Mouse (Mus musculus) forebrain, embryonic 14.5 days (tissue): Measurements from ENCODE around the gene Hcst. TPM values are rescaled to one million over a fixed set of nuclear protein-coding genes. Genes with fewer than 3 reads are reported as not detected.

ENCODE experiments used
- ATAC-seq: fragments of 200-750 bp; cut with Nextera tagmentation; 2 replicates; pipeline ENCODE4 v1.8.0; 2017; ENCODE audit warnings: mild to moderate bottlenecking, moderate library complexity
- DNase-seq: peaks from one replicate; pipeline ENCODE4 v3.0.0-alpha.2; 2015; ENCODE audit warnings: low spot score
- H3K27ac ChIP-seq: fragments of 300-500 bp; sonication (generic); 2 replicates; pipeline ENCODE4 v1.5.1; 2014; ENCODE audit warnings: low read depth, mild to moderate bottlenecking, control low read depth, low read length, moderate library complexity
- H3K27me3 ChIP-seq: fragments of 300-500 bp; sonication (generic); replicated peaks from 2 replicates; pipeline ENCODE4 v1.6.1; 2014; ENCODE audit warnings: low read length, control low read depth, mixed read lengths; ENCODE audit not compliant: control insufficient read depth, insufficient read depth
- H3K36me3 ChIP-seq: fragments of 300-500 bp; sonication (generic); 2 replicates; pipeline ENCODE4 v1.6.1; 2014; ENCODE audit warnings: low read length, control low read depth; ENCODE audit not compliant: control insufficient read depth, insufficient read depth
- H3K4me1 ChIP-seq: fragments of 300-500 bp; sonication (generic); 2 replicates; pipeline ENCODE4 v1.6.1; 2014; ENCODE audit warnings: antibody characterized with exemption, low read length, control low read depth; ENCODE audit not compliant: control insufficient read depth, insufficient read depth
- H3K4me2 ChIP-seq: fragments of 300-500 bp; sonication (generic); 2 replicates; pipeline ENCODE4 v1.6.1; 2014; ENCODE audit warnings: mild to moderate bottlenecking, control low read depth, low read length
- H3K4me3 ChIP-seq: fragments of 300-500 bp; sonication (generic); 2 replicates; pipeline ENCODE4 v1.5.1; 2014; ENCODE audit warnings: low read depth, low read length, control low read depth
- H3K9ac ChIP-seq: fragments of 300-500 bp; sonication (generic); 2 replicates; pipeline ENCODE4 v1.6.1; 2014; ENCODE audit warnings: mild to moderate bottlenecking, low read length, control low read depth, moderate library complexity
- H3K9me3 ChIP-seq: fragments of 300-500 bp; sonication (generic); replicated peaks from 2 replicates; pipeline ENCODE4 v1.6.1; 2016; ENCODE audit warnings: low read length, control low read depth, mixed read lengths; ENCODE audit not compliant: control insufficient read depth
- WGBS: fragments of 180-500 bp; shearing (Covaris S2); extraction: QIAGEN DNeasy Blood & Tissue Kit; methylation state at CpG from one replicate; pipeline ENCODE4 v1.1.7; 2014; 5-methylcytosine and 5-hydroxymethylcytosine counted together
- polyA plus RNA-seq: library from polyadenylated mRNA; unstranded; fragments of >200 nt; fragmentation: Nextera tagmentation; extraction: Ambion mirVana; gene quantifications from 2 replicates; pipeline ENCODE4 v1.2.1, GENCODE M21; 2014

Gene Hcst
- polyA plus RNA-seq, 1 experiment from 2014 or later: 0.61 TPM

DNA sequence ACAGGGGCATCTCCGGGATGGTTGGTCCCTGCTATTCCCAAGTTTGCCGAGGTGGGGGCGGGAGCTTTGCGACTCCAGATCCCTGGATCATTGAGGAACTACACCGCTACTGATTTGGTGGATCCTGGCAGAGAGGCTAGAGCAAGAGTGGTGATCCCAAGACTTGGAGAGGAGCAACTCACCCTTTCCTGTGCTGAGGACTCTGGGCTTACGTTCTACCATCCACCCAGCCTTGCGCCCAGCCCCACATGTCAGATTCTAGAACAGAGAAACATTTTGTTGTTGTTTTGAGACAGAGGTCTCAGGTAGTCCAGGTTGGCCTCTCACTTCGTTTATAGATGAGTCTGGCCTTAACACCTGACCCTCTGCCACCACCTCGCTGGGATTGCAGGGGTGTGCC lies 2.9 kb upstream of the Hcst start:
- Histone ChIP-seq H3K4me1 (0 out of 2 replicates have a peak, but pooled peaks cover 7% of the 10 kb centered on the region), H3K9me3 (no peaks in the 10 kb centered on the region), H3K27me3 (no peaks in the 10 kb centered on the region), H3K4me2 (peak overlapping the region; percentile 99), H3K4me3 (peak overlapping the region; percentile 56), H3K36me3 (peaks cover 11% of the 10 kb centered on the region; the same call in 1 of the 2 replicates), H3K27ac (peak overlapping the region; percentile 39; the same call in 1 of the 2 replicates), H3K9ac (peak overlapping the region; percentile 73)
- DNase-seq (no peak), ATAC-seq (peak; percentile 51)
- 14% methylated on average over 9 of the region's 9 CpGs for WGBS

DNA sequence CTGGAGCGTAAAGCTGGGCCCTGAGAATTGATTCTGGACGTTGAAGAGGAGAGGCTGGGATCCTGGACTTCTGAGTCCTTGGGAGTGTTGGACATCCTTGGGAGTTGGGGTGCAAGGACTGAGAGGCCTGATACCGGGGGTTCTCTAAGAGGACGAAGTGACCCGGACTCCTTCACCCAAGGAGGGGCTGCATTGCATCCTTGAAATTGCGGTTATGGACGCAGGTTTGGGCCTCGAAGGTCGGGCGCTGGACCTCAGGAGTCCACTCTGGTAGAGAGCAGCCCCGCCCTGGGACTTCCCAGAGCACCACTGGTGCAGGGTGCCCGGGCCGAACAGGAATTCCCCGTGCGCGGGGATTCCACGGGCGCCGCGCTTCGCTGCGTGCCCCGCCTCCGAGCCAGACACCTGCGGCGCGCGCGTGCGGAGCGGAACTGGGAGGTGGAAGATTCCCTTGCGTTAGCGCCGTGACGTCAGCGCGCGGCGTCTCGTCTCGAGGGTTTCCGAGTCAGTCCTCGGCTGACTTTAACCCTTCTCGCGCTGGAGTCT lies 2.3 kb upstream of the Hcst start:
- Histone ChIP-seq H3K9ac (peak overlapping the region; percentile 73), H3K4me3 (peak overlapping the region; percentile 56), H3K27me3 (no peaks in the 10 kb centered on the region), H3K36me3 (peaks cover 11% of the 10 kb centered on the region; the same call in 1 of the 2 replicates), H3K4me1 (0 out of 2 replicates have a peak, but pooled peaks cover 7% of the 10 kb centered on the region), H3K27ac (no peak overlapping the region; the same call in 1 of the 2 replicates), H3K4me2 (peak overlapping the region; percentile 99), H3K9me3 (no peaks in the 10 kb centered on the region)
- ATAC-seq: peak; percentile 93
- DNase-seq: peak; percentile 97
- WGBS: under 1% methylated on average over 43 of the region's 45 CpGs

DNA sequence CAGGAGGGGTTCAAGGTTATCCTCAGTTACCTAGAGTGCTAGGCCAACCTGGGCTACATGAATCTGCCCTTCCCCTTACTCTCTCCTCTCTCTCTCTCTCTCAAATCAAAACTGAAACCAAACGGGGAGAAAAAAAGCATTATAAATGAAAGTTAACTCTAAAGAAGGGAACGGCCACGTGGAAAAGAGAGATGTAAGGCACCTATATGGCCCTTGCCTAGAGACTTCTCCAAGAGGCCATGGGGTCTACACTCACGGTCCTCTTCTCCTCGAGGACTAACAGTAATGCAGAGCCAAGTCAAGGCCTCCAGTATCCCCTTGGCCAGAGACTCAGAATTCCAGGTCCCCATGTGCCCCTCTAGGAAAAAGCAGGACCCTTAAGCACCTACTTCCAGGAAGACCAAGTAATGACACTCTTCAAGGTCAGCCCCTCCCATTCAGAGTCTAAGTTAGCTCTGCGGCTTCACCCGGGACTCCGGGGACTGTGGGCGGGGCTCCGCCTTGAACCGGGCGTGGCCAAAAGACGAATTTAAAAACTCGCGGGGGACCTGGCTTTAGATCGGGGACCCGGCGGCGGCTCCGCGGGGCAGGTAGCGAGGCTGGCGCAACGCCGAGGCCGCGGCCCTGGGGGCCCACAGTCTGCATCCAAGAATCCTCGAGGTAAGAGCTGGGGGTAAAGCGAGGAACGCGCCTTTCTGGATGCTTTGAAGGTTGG lies 1.7 kb upstream of the Hcst start, which contains the start of gene Nfkbid:
Gene Nfkbid, plus strand, starts transcription at position 558 of the 715 bp plus-strand sequence.
- 10% methylated on average over 31 of the region's 31 CpGs for WGBS
- H3K9ac ChIP-seq: peak within 1 kb of the TSS; percentile 73

DNA sequence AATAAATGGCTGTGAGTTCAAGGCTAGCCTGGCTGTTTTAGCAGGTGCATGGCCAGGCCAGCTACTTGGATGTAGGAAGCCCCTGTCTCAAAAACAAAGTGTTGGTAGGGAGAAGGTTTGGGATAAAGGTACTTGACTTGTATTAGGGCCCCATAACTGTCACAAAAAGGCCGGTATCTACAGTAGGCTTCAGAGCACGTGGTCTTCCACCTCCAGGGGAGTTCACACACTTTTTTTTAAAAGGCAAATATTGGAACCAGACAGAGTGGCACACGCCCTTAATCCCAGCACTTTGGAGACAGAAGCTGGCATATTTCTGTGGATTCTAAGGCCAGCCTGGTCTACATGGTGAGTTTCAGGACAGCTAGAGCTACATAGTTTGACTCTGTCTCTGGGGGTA lies 1.0 kb upstream of the Hcst start:
- no peak overlapping the region for H3K4me2 ChIP-seq
- DNase-seq: no peak
- H3K36me3 ChIP-seq: peaks cover 6% of the 10 kb centered on the region; the same call in 1 of the 2 replicates
- H3K4me1 ChIP-seq: 0 out of 2 replicates have a peak, but pooled peaks cover 7% of the 10 kb centered on the region
- no peak overlapping the region for H3K27ac ChIP-seq
- no peak overlapping the region for H3K4me3 ChIP-seq
- WGBS: 83% methylated on average over 3 of the region's 3 CpGs
- no peaks in the 10 kb centered on the region for H3K9me3 ChIP-seq
- no peaks in the 10 kb centered on the region for H3K27me3 ChIP-seq
- no peak for ATAC-seq
- no peak overlapping the region for H3K9ac ChIP-seq

More for the DNA sequence above, 1.7 kb upstream of the Hcst start, which contains the start of gene Nfkbid:
- no peaks in the 10 kb centered on the region for H3K9me3 ChIP-seq
- H3K4me2 ChIP-seq: peak within 1 kb of the TSS; percentile 99
- peak; percentile 29 for ATAC-seq
- 0 out of 2 replicates have a peak, but pooled peaks cover 7% of the 10 kb centered on the region for H3K4me1 ChIP-seq
- peak within 1 kb of the TSS; percentile 56 for H3K4me3 ChIP-seq
- peak within 1 kb of the TSS; percentile 39; the same call in 1 of the 2 replicates for H3K27ac ChIP-seq
- H3K27me3 ChIP-seq: no peaks in the 10 kb centered on the region
- H3K36me3 ChIP-seq: peaks cover 11% of the 10 kb centered on the region; the same call in 1 of the 2 replicates
- DNase-seq: peak; percentile 31

DNA sequence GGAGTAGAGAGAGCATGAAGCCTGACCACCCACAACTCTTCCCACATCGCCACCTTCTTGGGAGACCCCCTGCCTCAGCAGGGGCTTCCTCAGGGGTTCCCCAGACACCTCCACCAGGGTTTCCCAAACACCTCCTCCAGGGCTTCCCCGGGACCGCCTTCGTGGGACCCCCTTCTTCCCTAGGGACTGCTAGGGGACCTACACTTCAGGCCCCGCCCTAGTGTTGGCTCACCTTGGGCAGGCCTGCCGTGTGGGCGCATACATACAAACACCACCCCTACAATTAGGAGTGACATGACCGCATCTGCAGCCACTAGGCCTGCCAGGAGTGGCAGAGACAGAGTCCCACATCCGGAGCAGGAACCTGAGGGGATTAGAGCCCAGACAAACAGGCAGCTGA lies 1.8 kb downstream of the Hcst start:
- Histone ChIP-seq H3K36me3 (no peaks in the 10 kb centered on the region), H3K27ac (no peak overlapping the region), H3K27me3 (no peaks in the 10 kb centered on the region), H3K9me3 (no peaks in the 10 kb centered on the region), H3K4me1 (0 out of 2 replicates have a peak, but pooled peaks cover 5% of the 10 kb centered on the region), H3K4me3 (no peak overlapping the region), H3K4me2 (no peak overlapping the region), H3K9ac (no peak overlapping the region)
- no peak for ATAC-seq
- WGBS: 82% methylated on average over 9 of the region's 9 CpGs
- DNase-seq: no peak

DNA sequence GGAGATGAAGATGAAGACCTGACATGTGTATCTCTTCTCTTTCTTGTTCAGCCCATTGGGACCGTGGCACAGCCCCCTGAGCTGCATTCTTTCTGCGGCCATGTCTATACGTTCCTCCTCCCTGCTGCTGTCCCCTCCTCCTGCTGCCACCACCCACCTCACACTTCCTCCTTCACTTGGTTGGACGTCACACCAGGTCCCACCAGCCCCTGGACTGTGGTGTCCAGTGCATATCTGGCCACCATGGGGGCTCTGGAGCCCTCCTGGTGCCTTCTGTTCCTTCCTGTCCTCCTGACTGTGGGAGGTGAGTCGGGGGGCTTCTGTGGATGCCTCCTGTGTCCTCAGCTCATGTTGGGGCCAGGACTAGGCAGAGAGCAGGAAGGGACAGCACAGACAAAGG lies 6.1 kb downstream of the Hcst start, which contains the start of gene Tyrobp:
Gene Tyrobp, plus strand, starts transcription at position 165 of the 400 bp plus-strand sequence.
- ATAC-seq (no peak), DNase-seq (no peak)
- H3K4me2 ChIP-seq: no peak within 1 kb of the TSS
- H3K27me3 ChIP-seq: no peaks in the 10 kb centered on the region
- no peaks in the 10 kb centered on the region for H3K4me1 ChIP-seq
- no peaks in the 10 kb centered on the region for H3K36me3 ChIP-seq
- no peaks in the 10 kb centered on the region for H3K9me3 ChIP-seq
- WGBS: 72% methylated on average over 5 of the region's 5 CpGs
- H3K4me3 ChIP-seq: no peak within 1 kb of the TSS
- no peak within 1 kb of the TSS for H3K9ac ChIP-seq
- H3K27ac ChIP-seq: no peak within 1 kb of the TSS

DNA sequence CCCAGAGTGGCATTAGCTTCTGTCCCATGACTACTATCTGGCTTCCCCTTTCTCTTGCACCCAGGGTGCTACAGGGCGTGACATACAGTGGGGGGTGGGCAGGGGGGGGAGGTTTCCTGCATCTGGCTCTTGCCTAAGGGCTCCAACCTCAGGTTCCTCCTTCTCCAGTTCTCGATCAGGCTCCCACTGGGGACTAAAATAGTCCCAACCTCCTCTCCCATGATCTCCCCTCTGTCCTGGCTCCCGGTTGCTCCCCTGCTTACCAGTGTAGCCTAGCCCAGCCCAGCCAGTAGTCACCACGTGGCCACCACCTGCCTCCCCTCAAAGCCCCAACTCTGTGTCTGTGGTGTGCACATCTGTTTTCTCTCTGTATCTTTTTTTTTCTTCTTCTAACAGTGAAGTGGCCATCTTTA lies 6.9 kb downstream of the Hcst start:
- Histone ChIP-seq H3K36me3 (no peaks in the 10 kb centered on the region), H3K9ac (no peak overlapping the region), H3K27ac (no peak overlapping the region), H3K4me3 (no peak overlapping the region), H3K4me2 (no peak overlapping the region), H3K27me3 (no peaks in the 10 kb centered on the region), H3K4me1 (no peaks in the 10 kb centered on the region), H3K9me3 (no peaks in the 10 kb centered on the region)
- no peak for ATAC-seq
- DNase-seq: no peak
- 53% methylated on average over 3 of the region's 4 CpGs for WGBS

DNA sequence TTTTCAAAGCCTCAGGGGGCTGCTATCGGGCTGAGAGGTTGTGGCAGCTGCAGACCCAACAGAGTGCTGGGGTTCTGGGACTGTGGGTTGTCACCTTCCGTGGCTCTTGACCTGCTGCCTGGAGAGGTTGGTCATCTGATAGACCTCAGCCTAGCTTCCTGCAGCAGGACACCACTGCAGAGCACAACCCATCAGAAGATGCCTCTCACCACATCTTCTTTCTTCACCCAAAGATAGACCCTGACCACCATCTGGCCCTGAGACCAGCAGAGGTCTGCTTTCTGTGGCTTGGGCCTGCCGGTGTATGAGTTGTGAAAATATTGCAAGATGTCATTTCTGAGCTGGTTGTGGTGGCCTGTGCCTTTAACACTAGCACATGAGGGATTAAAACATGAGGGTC lies 8.6 kb downstream of the Hcst start:
- Histone ChIP-seq H3K27ac (no peak overlapping the region), H3K4me1 (no peaks in the 10 kb centered on the region), H3K4me2 (no peak overlapping the region), H3K4me3 (no peak overlapping the region), H3K9ac (no peak overlapping the region), H3K36me3 (no peaks in the 10 kb centered on the region), H3K27me3 (no peaks in the 10 kb centered on the region), H3K9me3 (no peaks in the 10 kb centered on the region)
- 87% methylated on average over 3 of the region's 3 CpGs for WGBS
- DNase-seq (no peak), ATAC-seq (no peak)

DNA sequence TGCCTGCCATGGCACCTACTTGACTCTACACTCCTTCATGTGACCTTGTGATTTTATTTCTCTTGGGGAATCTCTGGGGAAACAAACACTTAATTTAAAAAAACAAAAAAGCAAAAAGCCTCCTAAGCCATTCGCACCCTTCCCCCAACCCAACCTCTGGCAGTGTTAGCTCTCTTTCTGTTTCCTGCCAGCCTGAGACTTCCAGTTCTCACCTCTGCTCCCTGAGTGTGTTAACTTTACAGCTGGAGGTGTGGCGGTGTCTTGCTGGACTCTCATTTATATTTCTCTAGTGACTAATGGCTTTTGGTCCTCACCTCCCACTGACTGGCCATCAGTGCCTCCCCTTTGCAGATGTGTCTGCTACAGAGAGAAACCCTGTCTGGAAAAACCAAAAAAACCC lies 9.9 kb downstream of the Hcst start:
- Histone ChIP-seq H3K4me1 (no peaks in the 10 kb centered on the region), H3K27ac (no peak overlapping the region), H3K4me3 (no peak overlapping the region), H3K9ac (no peak overlapping the region), H3K36me3 (no peaks in the 10 kb centered on the region), H3K9me3 (no peaks in the 10 kb centered on the region), H3K27me3 (no peaks in the 10 kb centered on the region), H3K4me2 (no peak overlapping the region)
- ATAC-seq (no peak), DNase-seq (no peak)
- 77% methylated on average over 2 of the region's 2 CpGs for WGBS
